Mouse (Mus musculus) cerebellum, adult 9-11 months (tissue): ENCODE data around the gene Prr9.

Experiments used
- DNase-seq: peaks from one replicate; pipeline ENCODE4 v3.0.0; 2022

The Prr9 gene

DNA sequence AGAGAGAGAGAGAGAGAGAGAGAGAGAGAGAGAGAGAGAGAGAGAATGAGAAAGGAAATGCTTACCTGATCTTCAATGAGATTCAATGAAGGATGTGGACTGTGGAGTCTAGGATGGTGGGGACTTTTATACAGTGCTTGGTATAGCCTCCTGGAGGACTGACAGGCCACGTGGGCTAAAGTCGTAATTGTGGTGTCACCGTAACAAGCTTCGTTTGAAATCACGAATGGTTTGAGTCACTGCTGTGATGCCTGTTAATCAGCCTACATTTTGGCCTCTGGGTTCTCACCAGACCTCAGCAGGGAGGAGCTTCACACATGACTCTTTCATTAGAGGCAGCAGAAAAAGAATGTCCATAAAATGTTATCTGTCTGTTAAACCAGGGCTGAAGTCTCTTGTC is at the start of gene Prr9:
Gene Prr9, minus strand, starts transcription at position 101 of the 400 bp plus-strand sequence.
- DNase-seq, result no peak

DNA sequence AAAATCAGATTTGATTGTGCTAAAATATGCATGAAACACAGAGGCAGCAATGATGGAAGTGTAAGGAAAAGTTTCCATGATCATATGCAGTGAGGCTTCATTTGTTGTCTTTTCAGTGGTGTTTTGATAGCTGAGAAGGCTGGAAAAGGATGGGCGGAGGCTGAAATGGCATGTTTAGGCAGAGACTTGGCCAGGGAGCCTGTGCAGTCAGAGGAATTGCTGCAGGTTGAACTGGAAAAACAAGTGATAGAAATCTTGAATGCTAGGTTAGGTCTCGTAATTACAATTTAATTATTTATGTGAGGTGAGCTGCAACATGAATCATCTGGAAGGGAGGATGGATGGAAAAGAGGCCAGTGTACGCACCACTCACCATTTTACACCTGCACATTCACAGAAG is 46.1 kb upstream of the Prr9 start:
- DNase-seq, result no peak

DNA sequence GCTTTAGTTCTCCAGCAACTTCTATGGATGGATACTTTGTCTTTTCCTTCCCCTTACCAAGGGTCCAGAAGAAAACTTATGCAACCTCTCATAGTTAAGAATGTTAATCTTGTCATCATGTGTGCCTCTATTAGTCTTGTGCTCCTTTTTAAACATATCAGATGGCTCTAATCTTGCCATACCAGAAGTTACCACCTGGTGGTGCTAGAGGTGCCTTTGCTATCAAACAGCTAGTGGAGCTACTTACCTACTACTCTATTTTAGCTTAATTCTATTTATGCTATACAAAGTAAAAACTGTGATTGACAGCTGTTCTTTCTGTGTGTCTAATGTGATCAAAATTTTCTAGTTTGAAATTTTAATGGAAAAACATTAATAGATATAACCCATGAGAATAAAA is 29.6 kb upstream of the Prr9 start:
- DNase-seq, result no peak

DNA sequence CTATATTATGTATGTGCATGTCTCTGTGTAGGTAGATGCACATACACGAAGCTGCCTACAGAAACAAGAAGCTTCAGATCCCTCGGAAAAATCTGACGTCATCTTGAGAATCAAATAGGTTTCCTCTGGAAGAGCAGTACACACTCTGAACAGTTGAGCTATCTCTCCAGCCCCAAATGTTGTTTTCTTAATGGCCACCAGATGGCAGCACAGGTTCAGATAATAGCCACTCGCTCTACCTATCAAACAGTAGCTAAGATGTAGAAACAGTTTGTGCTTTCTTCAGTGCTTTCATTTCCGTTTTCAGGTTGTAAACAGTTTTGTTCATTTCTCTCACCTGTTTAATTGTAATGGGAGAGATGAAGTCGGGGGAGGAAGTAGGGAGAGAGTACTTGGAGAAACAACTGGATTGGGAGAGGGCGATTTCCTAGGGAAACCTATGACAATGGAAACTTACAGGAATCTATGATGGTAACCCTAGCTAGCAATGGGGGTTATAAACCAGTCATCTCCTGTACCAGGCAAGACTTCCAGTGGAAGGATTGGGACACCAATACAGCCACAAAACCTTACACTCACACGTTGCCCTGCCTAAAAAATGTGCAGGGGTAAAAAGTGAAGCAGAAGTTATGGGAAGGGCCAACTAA is 27.0 kb upstream of the Prr9 start:
- DNase-seq, result no peak

DNA sequence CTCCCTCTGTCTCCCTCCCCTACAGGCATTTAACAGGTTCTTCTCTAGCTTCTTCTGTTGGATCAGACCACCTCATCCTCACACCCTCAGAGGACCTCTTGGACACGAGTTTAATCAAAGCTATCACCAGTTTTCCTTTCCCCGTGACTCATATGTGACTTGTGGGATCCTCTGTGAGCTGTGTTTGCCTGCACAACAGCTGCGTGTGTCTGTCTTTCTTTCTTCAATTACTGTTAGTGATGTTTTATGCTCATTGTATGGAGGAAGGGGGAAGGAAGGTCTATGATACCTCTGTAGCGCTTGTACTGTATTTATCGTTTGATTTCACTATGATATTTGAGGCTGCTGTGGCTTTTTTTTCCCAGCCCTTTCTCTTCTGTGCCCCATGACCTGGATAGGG is 24.2 kb upstream of the Prr9 start:
- no peak for DNase-seq

DNA sequence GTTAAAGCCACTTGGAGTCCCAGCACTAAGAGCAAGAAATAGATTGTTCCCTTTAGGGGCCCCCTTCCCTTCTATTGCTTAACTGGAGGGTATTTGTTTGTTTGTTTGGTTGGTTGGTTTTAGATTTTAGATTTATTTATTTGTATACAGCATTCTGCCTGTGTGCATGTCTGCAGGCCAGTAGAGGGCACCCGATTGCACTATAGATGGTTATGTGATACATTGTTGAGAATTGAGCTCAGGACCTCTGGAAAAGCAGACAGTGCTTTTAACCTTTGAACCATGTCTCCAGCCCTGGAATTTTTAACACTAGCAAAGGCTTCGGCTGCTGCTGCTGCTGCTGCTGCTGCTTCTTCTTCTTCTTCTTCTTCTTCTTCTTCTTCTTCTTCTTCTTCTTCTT is 23.7 kb upstream of the Prr9 start:
- DNase-seq, result no peak

DNA sequence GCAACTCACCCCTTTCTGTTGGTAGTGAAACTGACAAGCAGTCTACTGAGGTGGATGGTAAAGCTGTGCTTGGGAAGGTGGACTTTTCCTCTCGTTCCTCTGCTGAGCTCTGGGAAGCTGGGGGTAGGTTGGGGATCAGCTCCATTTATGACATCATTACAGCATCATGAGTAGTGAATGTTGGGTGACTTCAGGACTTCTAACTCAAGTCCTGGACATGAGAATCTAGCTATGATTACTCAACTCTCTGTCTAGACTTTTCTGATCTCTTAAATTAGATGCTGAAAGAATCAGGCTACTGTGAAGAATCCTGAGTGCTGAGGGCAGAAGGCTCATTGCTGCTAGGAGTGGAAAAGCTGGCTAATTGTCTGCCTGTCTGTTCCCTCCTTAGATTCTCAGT is 18.9 kb upstream of the Prr9 start, which contains the start of gene Lelp1:
Gene Lelp1, minus strand, starts transcription at position 101 of the 400 bp plus-strand sequence.
- DNase-seq, result no peak

DNA sequence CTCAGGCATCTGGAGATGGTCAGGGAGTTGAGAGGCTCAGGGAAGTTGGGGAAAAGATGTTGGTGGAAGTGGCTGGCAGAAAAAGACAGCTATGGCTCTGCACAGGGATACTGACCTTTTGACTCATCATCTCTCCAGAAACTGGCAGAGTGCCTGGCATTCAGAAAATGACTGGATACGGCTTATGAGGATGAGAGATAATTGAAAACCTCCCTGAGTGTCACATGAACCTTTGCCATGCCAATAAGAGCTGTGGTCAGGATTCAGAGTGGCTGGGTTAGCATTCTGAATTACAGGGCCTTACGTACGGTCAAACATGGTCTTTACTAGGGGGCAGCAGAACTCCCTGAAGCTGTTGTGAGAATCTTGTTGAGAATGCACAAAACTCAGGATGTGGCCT is 2.8 kb downstream of the Prr9 start:
- DNase-seq, result no peak

DNA sequence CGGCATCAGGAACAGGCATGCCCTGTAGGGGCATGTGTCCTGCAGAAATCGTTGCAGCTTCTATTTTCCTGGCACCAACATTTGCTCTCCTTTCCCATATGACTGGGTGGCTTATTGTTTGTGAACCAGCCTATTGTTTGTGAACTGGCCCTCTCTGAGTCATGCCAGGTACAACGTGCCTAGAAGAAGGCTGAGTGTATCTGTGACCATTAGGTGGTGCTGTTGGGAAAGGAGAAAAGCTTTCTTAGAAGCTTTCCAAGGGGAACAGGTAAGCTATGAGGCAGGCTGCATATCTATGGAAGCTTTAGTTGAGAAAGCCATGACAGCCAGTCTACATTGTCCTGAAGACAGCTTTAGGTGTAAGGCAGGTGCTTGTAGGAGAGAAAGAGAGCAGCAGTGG is 5.8 kb downstream of the Prr9 start:
- DNase-seq, result no peak

DNA sequence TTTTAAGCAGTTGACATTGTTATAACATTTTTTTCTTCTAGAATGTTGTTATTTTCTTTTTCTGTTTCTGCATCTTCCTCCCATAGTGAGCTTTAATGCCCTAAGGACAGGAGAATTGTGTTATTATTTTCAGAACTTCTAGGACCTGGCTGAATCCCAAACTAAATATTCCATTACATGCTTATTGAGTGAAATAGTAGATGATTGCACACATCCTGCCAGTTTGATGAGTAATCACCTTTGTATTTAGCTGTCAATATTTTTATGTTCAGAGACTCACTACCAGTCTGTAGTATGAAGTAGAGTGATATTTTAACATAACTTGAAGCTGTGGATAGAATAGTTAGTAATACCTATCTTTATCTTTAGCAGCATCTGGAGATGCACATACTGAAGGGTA is 12.2 kb downstream of the Prr9 start:
- DNase-seq, result no peak

DNA sequence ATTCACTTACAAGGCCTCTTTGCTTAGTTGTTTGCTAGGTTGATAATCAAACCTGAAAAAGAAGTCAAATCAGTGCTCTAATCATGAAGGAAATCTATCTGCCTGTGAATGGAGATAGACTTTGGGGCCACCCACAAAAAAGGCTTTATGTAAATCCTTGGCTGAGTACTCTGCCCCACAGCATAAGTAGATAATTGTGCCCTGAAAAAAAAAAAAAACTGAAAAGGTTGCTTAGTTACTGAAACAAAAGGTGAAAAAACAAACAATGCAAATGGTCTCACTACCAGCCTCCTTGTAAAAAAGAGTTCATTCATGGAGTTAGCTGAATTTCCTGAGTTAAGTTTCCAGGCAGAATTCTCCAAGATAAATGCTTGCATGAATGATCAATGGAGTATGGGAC is 13.0 kb downstream of the Prr9 start:
- no peak for DNase-seq

DNA sequence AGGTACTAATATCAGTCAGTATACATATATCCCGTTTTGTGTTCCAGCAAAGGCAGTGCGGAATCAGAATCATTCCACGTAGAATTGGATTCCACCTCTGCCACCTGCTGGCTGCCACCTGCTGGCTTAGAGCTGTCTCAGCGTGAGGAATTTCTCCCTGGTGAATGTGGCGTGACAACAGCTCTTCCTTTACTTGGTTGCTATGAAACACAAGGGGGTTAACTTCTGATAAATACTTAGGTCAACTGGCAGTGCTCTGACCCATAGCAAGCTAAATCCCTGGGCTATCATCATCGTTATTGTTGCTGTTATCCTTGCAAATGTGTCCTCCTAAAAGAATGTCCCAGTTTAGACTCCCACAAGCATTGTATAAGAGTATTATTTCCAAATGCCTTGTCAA is 17.2 kb downstream of the Prr9 start:
- no peak for DNase-seq

DNA sequence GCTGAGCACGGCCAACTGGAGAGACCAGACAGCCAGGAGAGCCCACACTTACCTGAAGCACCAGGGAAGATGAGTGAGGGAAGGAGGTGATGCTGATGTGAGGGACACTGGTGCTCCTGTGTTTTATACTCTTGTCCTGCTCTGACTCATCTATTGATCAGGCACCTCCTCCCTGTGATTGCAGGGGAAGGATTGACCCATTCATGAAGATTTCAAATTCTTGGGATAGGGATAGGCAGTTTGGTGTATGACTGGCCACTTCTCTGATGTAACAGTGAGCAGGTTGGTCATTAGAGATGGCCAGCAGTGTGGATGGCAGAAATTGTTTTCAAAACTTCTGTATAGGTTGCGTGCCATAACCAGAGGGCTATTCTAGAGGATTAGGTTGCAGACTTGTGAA is 40.7 kb downstream of the Prr9 start, which contains the start of gene Lor:
Gene Lor, minus strand, starts transcription at position 101 of the 400 bp plus-strand sequence.
- DNase-seq, result no peak

DNA sequence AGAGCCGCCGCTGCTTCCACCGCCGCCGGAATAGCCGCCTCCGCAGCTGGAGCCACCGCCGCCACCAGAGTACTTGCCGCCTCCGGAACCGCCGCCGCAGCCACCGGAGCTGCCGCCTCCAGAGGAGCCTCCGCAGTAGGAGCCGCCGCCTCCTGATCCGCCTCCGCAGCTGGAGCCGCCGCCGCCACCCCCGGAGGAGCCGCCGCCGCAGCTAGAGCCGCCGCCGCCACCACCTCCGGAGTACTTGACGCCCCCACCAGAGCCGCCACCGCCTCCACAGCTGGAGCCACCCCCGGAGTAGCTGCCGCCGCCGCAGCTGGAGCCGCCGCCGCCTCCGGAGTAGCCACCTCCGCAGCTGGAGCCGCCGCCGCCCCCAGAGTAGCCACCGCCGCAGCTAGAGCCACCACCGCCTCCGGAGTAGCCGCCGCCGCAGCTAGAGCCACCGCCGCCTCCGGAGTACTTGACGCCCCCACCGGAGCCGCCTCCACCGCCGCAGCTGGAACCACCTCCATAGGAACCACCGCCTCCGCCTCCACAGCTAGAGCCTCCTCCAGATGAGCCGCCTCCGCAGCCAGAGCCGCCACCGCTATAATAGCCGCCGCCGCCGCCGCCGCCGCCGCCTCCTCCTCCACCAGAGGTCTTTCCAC is 42.3 kb downstream of the Prr9 start:
- DNase-seq, result peak; percentile 2

DNA sequence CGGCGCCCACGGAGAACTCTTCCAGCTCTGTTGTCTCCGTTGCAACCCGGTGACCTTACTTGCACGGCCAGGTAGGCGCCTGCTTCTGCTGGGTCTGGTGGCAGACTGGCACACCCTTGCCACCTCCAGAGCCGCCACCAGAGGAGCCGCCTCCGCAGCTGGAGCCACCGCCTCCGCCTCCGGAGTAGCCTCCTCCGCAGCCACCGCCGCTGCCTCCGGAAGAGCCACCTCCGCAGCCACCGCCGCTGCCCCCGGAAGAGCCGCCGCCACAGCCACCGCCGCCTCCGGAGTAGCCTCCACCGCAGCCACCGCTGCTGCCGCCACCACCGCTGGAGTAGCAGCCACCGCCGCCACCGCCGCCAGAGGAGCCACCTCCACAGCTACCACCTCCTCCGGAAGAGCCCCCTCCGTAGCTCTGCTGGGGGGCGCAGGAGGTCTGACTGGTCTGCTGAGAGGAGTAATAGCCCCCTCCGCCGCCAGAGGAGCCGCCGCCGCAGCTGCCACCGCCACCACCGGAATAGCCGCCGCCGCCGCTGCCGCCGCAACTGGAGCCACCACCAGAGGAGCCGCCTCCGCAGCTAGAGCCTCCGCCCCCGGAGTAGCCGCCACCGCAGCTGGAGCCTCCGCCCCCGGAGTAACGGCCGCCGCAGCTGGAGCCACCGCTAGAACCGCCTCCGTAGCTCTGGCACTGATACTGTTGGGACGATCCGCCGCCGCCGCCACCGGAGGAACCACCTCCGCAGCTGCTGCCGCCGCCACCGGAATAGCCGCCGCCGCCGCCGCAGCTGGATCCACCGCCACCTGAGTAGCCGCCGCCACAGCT is 43.1 kb downstream of the Prr9 start:
- DNase-seq, result peak; percentile 3
